Mouse (Mus musculus) cerebellum, adult 9-11 months (tissue): ENCODE data around the gene Olfr1173.

Experiments used
- DNase-seq: peaks from one replicate; pipeline ENCODE4 v3.0.0; 2022

Gene Olfr1173

DNA sequence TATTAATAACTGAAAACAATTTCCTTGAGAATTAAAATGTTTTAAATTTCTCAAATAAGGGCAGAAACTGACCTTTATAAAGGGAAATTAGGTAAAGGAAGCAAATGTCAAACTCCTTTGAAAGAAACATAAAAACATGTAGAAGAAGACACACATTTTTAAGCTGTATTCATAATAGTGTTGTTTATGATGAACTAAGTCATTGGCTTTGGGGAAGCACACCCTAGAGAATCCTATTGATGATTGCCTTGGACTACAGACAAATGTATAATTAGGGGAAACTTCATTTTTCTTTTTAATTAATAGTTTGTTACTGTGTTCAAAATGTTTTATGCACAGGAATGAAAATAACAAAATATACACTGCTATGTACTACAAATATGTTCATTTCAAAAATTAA is at the start of gene Olfr1173:
Olfr1173 (minus strand) TSS at position 101 of the 400 bp plus-strand sequence.
- no peak for DNase-seq

DNA sequence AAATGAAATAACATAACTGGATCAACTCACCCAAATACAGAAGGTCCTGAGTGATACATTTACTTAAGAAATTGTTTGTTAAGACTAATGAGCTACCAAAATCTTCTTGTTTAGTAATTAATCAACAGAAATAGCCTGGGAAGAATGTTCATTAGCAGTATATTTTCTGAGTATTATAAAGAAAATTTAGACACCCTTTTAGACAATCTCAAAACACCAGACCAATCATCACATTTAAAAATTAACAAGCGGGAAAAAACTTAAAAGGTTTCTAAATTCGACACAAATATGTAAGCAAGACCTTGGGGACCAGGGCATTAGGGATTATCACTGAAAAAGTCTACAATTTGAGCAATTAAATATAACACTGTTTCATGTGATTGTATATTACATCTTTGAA is 47.4 kb upstream of the Olfr1173 start, which contains the start of gene Olfr1175-ps:
Olfr1175-ps (minus strand) TSS at position 101 of the 400 bp plus-strand sequence.
- DNase-seq: no peak

DNA sequence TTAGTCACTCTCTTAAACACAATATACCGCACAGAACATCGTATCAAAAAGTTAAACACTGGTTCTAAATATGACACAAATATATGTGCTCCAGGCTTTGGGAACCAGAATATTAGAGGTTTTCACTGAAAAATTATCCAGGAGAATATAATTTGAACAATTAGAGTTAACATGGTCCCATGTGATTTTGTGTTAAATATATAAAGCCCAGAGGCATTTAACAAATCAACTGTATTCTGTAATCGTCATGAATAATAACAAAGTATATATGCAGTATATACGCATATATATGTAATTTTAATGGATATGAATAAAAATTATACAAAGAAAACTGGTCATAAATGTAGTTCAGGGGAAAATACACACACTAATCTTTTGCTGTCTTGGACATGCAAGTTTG is 35.4 kb upstream of the Olfr1173 start, which contains the start of gene Olfr1174-ps:
Olfr1174-ps (minus strand) TSS at position 101 of the 400 bp plus-strand sequence.
- DNase-seq: no peak

DNA sequence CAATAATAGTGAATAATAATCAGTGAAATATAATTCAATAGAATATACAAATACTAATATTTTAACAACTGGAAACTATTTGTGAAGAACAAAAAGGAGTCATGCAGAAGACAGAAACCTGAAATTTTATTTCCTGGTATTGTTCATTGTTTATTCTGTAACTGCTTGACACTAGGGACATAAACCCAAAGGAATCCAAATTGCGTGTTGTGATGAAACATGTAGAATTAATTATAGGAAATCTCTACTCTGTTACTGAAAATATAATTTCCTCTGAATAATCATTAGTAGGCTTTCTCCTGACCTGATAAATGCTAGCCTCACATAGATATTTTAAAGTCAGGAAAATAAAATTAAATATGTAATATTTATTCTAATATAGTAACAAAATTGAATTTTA is 51.4 kb downstream of the Olfr1173 start, which contains the start of gene Olfr1170:
Olfr1170 (minus strand) TSS at position 101 of the 400 bp plus-strand sequence.
- DNase-seq: no peak
